Mouse (Mus musculus): ENCODE data around the gene Card10.

Card10 gene

DNA sequence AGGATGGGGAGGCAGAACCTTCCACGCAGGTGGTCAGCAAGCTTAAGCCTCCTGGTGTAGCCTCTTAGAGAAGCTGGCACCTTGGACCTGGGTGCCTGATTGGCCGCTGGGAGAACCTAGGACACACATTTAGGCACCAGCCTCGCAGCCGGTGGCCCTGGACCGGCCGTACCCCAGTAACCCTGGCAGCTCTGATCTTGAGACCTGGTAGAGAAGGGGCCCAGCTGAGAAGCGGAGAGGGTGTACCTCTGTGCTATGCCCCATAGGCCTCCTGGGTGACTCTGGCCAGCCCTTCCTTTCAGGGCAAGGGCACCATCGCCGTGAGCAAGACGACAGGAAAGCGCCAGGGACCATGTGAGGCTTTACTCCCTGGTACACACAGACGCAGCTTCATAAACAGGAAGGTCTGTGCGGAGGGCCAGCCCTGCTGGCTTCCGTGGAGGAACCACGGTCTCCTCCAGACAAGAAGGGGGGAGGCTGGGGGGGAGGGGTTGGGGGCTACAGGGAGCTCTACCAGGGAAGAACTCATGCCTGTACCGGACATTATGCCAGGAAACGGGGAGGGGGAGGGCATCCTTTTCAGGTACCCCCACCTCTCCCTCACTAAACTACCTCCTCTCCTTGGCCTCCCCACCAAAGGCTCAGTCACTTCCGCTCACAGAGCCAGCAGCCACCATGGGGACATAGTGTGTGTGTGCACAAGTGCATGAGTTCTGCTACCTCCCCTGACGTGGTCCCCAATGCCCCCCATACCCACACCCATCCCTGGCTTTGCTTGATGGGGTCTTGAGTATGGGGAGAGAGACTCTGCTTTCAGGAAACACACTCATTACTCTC, 31.1 kb downstream of the Card10 start:
- DNase-seq: no peak

DNA sequence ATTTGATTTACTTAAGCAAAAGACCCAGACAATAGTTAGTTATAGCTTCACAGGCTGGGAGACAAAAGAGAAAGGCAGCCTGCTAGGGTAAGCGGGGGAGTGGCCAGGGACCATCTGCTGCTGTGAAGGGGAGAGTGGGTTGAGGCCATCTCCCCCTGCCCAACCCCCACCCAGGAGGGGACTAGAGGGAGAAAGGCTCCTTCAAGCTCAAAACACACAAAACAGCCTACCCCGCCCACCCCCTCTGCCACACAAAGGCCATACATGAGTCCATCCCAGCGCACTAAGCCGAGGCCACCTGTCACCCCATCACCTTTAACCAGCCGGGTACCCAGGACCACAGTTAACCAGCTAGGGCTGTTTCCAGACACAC, 31.9 kb downstream of the Card10 start:
- DNase-seq: no peak

DNA sequence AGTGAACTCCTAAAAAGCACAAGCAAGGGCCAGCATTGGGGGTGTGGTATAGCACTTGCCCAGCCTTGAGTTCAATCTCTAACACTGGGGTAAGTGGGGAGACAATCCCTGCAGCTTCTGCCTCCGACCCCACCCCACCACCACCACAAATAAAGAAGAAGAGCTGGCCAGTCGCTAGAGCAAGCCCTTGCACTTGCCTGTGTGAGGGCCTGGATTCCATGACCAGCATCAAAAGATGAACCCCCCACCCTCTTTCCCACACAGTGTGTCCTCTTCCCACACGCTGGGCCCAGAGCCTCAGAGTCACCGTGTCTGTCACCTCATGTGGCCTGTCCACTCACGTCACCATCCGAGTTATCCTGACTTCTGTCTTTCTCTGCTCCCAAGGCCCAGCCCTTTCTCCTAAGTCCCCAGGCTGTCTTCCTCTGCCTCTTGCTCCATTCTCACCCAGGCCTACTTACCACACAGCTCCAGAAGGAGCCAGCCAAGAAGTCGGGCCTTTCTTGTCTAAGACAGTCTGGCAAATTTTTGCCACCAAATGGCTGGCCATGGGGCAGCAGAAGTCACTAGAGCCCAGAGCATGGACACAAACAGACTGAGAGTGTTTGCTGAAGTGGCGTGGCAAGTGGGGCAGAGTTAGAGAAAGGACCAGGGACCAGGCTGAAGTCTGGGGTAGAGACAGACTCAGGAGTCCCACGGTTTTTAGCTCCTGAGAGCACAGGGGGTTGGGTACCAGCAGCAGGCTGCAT, 32.4 kb downstream of the Card10 start:
- DNase-seq: no peak

DNA sequence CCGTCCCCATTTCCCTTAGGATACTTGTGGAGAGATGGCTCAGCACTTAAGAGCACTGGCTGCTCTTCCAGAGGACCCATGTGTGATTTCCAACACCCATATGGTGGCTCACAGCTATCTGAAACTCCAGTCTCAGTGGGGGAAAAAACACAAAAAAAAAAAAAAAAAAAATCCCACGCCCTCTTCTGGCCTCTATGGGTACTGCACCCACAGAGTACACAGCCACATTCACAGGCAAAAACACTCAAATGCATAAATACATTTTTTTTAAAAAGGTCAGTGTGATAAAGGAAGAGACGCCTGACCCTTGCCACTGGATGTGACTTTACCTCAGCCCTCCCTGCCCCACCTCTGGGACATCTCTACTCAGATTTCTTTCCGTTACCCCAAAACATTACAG, 33.8 kb downstream of the Card10 start:
- no peak for DNase-seq

DNA sequence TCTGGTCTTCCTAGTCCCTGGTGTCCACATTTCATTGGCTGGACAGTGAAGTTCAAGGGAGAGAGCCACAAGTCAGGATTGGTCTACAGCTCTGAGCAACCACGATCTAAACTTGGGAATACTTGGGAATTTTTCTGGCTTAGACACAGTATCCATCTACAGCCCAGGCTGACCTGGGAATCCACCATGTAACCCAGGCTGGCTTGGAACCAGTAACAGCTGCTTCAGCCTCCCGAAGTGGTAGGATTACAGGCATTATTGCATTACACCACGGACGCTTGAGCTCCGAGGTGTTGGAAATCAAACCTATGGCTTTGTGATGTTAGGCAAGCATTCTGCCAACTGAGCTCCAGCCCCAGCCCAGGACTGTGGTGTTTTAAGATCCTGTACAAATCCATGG, 39.1 kb downstream of the Card10 start:
- no peak for DNase-seq

DNA sequence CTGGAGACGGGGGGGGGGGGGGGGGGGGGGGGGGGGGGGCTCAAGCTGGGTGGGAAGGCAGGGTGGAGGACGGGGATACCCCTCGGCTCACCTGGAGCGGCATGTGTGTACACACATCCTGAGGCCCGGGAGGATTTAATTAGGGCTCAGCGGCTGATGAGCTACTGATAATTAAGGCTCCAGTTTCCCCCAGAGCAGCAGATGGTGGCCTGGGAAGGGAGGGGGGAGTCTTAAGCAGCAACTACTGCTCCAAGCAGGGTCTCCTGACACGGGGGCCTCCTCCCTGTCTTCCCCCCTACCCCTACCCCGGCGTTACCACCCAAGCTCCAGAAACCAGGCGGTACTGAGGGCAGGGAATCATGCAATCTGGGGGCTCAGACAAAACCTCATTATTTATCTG, 39.6 kb downstream of the Card10 start:
- DNase-seq: no peak

DNA sequence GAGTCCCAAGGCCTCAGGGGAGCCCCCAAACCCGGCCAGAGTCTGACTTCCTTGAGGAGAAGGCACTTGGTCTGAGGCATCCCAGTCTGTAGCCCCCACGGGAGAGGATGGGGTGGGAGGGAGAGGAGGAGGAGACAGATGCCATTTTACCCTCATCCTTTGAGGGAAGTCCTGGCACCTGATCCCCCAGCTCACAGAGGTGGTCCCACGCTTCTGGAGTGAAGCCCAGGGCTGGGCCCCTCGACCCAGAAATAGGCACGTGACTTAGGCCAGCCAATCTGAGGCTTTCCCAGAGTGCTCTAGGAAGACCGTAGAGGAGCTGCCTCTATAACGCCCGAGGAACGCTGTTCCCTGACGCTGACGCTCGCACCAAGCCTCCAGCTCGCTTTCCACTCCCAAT, 41.7 kb downstream of the Card10 start:
- no peak for DNase-seq

DNA sequence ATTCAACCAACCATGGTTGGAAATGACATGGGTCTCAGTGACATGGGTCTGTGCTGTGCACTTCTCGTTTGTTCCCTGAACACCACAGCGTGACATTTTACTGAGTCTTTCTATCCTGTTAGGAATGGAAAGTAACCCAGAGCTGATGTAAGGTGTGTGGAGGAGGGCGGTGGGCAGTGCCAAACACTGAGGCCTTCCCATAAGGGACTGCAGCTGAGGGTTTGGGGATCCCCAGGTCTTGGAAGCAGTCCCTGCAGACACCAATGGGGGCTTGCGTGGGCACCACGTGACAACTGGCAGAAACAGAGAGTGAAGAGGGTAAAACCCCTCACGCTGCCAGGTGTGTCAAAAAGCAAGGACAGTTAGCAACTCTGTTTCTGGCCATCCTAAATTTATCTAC, 44.7 kb downstream of the Card10 start:
- DNase-seq: no peak

DNA sequence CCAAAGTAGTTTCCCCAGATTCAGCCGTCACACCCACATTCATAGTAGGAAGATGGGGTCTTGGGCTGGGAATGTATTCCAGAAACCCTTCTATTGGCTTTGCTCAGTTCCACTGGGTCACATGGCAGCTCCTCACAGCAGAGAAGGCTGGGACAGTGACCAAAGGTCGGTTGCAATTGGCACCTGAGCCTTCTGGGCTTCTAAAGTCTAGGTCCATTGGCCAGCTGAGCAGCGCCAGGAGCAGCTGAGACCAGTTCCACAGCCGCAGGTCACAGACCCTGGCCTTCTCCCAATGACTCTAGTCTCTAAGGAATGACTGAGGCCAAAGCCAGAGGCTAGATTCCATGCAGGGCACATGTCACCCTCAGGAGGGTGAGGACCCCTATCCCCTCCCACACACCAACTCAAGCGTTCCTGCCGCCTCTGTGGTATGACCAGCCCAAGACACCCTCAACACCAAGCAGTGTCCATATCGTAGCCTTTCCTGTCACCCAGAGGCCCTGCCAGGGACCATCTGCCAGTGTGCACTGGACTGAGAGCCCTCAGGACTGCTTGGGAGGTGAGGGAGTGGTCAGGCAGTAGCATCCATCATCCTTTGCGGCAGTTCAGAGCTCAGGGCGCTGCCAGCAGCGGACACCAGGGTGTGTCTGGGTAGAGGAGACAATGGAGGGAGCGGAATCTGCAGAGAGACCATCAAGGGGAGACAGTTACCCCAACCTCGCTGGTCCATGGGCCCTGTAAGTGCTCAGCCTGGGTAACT, 46.7 kb downstream of the Card10 start:
- DNase-seq: no peak

DNA sequence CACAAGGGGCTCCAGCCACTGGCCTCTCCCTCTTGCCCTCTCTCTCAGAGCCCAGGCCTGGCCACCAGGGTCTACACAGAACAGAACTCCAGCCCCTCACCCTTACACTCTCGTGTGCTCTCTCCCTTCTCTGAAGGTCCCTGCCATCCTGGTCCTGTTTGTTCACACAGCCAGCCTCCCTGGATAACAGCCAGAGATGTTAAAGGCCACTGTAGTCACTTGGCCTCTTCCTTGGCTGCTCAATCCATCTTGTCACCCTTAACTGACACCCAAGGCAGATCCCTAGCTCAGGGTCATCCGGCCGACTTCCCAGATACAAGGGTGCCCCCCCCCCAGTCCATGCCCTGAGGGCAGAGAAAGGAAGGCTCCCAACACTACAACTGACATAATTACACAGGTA, 47.6 kb downstream of the Card10 start:
- no peak for DNase-seq

DNA sequence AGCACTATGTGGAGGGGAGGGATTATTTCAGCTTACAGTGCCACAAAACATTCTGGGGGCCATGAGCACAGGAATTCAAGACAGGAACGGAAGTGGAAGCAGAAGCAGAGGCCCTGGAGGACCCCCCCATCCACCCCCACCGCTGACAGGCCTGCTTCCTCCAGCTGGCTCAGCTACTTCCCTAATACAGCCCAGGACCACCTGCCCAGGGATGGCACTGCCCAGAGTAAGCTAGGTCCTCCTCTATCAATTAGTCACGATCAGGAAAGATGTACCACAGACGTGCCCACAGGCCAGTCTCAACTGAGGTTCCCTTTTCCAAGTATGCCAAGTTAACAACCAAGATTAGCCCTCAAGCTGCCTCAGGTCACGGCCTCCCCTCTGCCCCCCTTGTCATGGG, 48.7 kb downstream of the Card10 start:
- no peak for DNase-seq

DNA sequence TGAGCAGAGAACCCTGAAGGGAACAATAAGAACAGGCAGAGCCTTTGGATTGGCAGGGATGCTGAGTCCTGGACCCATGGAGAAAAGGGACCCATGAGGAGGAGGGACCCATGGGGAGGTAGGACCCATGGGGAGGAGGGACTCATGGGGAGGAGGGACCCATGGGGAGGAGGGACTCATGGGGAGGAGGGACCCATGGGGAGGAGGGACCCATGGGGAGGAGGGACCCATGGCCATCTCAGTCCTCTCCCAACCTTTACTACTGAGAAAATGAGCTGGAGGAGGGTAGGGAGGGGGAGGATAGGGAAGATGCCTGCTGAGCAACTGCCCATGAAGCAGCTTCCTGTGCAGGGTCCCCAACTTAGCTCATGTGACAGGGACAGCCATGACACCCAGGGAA, 49.9 kb downstream of the Card10 start:
- DNase-seq: no peak

DNA sequence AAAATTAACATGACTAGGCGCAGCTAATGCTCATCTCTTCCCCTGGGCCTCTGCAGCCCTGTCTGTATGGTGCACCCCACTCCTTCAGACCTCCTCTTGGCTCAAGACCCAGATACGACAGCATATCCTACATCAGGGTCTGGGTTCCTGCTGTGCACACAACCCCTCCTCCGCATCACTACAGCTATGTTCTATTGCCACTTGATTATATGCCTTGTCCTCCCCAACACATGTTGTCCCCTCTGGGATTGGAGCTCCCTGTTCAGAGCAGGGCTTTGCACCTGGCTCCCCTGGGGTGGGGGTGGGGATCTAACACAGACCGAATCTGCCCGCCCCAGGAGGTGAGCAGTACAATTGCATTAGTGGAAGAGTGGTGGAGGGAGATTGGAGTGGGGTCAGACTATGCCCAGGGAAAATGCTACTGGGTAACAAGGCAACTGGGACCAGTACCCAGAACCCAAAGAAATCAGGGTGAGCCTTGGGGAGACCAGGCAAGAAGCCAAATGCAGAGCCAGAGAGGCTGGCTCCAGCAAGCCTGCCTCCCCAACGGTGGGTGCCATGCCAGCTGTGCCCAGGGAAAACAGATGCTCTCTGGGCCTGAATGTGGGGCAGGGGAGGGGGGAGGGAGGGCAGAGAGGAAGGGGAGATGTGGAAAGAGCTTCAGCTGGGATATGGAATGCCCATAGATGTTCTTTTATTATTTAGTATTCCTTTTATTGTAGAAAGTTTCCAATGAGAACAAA, 52.1 kb downstream of the Card10 start:
- DNase-seq: no peak

DNA sequence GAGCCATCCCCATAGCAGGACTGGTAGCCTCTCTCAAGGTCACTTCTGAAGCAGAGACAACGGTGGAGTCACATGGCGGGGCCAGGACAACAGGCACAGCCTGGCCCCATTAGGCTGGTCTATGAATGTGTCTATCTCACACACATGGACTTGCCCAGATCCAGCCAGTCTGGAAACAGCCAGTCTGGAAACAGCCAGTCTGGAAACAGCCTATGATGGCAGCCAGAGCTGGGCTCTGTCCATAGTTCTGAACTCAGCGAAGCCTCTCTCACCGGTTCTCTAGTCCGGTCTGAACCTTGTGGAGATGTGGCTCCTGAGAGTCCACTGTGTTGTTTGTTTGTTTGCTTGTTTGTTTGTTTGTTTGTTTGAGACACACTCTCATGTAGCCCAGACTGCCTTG, 53.0 kb downstream of the Card10 start:
- DNase-seq: no peak

DNA sequence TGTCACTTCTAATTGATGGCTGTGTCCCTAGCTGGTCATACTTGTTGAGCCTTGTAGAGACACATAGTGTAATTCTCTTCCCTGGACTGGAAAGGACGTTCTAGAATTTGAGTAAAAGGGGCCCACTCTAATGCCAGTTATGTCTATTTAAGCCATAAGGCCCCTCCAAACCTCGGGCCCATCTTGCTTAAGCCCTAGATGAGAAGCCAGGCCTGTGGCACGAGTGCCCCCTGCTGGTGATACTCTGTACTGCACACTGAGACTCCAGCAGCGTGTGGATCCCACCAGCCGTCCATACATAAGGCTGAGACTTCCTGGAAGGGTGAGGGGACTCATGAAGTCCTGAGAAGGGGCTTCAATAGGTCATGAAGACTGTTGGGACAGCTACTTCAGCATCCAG, 58.6 kb downstream of the Card10 start:
- peak; percentile 48 for DNase-seq

DNA sequence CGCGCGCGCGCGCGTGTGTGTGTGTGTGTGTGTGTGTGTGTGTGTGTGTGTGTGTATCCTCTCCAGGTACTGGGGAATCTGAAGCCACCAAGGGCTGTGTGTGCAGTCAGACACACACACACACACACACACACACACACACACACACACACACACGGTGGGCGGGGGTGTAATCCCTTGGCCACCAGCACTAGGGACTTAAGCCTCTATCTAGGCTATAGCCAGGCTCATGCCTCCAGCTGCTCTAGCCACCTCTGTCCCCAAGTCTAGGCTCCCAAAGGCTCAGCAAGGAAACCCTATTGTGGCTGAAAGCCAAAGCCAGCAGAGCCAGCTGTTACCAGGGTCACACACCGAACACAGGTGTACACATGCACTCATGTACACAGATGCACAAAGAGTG, 60.0 kb downstream of the Card10 start:
- DNase-seq: no peak

DNA sequence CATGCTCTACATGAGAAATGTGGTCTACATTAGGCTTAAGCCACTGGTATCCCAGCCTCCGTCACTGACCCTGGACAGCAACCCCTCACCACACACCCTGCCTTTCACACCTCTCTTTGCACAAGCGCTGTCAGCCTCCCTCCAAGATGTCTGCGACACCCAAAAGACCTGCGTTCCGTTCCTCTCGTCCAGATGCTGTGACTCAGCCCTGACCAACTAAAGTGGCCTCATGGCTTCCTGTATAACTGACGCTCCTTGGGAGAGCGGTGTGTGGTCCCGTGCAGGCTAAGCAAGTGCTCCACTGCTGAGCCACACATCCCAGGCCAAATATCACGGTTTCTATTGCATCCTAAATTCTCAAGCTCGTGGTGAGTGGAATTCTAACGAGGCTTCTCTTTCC, 62.2 kb downstream of the Card10 start:
- no peak for DNase-seq

DNA sequence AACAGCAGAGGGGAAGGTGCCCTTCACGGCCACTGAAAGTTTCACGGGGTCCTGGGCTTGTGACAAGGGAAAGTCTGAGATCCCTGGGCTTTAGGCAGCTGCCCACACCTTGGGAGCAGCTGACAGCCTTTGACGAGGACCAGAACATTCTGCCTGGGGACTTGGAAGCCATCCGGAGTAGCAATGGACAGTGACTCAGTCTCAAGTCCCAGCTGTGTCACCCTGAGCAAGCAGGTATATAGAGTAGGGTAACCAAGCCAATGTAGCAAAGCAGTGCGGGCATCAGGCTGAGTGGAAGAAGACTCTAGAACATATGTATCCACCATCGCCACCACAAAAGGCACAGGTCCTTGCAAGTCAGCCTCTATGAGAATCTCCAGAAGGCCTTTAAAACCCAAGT, 65.7 kb downstream of the Card10 start:
- no peak for DNase-seq

DNA sequence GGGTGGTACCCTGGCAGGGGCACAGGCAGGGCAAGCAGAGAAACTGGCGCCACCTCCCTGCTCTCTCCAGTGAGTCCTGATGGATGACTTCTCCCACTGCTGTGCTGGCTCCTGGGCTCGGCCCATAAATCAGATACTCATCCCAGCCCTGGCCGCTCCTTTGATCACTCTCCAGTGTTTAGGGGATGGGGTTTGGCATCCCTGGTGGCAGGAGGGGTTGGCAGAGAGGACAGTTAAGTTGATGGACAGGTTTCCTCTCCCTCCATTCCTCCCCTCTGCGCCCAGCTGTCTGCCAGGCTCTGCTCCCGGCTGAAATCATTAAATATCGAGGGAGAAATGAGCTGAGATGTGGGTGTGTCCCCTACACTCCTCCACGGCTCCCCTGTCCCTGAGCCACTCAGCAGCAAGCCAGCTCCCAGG, 66.2 kb downstream of the Card10 start:
- no peak for DNase-seq

DNA sequence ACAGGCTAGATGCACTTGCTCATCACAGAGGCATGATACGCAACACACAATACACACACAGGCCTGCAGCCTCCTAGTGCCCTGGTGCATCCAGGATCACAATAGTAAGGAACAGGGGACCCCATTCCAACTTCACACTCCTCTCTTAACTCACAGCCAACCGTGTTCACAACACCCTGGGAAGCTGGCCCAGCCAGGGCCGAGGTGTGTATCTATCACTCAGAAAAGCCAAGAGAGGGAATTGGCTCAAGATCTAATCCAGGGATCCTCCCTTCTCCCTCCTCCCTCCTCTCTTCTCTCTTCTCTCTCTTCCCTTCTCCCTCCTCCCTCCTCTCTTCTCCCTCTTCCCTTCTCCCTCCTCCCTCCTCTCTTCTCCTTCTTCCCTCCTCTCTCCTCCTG, 66.7 kb downstream of the Card10 start:
- no peak for DNase-seq

DNA sequence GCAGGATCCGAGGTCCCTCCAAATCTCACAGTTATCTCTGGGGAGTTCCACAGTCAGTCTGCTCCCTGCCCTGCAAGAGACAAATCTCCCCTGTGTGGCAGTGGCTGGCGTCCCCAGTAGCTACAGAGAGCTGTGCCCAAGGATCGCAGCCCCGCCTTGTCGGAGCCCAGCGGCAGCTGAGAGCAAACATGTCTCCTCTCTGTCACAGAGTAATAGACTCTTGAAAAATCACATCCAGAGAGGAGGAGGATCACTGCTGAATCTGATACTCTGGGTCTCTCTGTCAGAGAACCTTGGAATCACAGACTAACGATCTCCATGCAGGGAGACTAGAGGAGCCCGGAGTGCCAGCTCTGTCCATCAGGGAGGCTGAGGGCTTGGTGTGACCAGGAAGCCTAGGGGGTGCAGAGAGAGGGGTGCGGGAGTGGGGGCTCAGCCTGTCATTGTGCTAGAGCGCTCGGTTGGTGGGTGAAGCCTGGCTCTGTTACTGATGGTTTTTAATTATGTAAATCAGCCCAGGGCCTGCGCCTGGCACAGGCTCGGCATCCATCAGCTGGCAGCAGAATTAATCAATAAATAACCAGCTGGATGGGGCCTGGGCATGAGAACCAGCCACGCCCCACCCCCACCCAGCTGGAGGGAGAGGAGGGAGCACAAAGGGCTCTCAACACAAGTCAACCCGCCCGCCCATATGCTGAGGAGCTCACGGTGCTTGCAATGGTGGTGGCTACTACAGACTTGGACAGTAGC, 67.2 kb downstream of the Card10 start:
- no peak for DNase-seq

DNA sequence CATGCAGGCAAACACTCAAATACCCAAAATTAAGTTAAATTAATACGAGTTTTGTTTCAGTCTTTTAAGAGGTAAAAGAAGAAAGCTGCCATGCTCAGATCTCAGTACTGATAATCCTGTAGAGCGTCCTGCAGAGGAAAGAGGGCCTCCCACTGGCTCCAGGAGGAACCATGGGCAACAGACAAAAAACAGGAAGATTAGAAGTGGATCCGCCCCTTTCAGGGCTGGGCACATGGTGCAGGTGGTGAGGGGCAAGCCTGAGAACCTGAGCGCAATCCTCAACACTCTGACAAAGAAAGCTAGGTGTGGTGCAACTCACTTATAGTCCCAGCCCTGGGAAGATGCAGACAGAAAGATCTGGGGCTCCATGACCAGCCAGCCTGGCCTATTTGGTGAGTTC, 71.0 kb downstream of the Card10 start:
- no peak for DNase-seq

All from cerebellum, adult 8-10 months (tissue).